Mouse (Mus musculus): ENCODE measurements around the gene Gpr39. TPM values are rescaled to one million over a fixed set of nuclear protein-coding genes. Genes with fewer than 3 reads are reported as not detected.
"Not testable (repeated sequence)": the region's sequence is repeated elsewhere in the genome, so short reads cannot be mapped to it uniquely, and the experiment has no call there.

The Gpr39 gene
- polyA plus RNA-seq (2015; fragmentation: Nextera tagmentation; extraction: Ambion mirVana), result 1.0 and 1.4 TPM in 2 replicates

DNA sequence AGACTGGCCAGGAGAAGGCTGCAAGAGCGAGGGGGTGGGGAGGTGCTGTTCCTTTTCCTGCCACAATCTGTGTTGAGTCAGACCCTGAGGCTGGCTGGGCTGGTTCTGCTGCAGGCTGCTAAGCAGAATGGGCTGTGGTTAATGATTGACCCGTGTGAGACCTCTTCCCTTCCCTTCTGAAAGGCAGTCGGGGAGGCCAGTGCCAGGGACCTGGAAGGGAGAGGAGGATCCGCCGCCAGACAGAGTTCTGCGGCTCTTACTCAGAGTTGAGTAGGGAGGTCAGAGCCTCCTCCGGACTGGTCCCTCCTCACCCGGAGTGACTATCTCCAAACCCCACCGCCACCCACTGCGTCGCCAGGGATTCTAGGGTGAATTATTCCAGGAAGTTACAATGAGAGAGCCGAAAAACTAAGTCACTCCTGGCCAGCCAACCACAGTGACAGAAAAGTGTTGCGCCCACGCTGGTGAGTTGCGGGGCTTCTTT lies at the start of gene Gpr39:
Gene Gpr39, plus strand, starts transcription at position 206 of the 484 bp plus-strand sequence.
- H3K9me3 ChIP-seq (replicated peaks; ENCODE audit: control insufficient read depth, low read length), result no peaks in the 10 kb centered on the region
- H3K4me1 ChIP-seq (ENCODE audit: control insufficient read depth, insufficient read depth, low read length), result peaks cover 12% of the 10 kb centered on the region
- peak; percentile 45 for ATAC-seq (replicated peaks; ENCODE audit: extremely low read depth, insufficient read depth, low FRiP score)
- H3K9ac ChIP-seq (ENCODE audit: low read length), result no peak within 1 kb of the TSS
- H3K27me3 ChIP-seq (ENCODE audit: control insufficient read depth, insufficient read depth, low read length), result no peaks in the 10 kb centered on the region
- H3K36me3 ChIP-seq (ENCODE audit: control insufficient read depth, insufficient read depth), result no peaks in the 10 kb centered on the region
- peak within 1 kb of the TSS; percentile 26 for H3K4me2 ChIP-seq (ENCODE audit: low read depth, low read length)
- peak within 1 kb of the TSS; percentile 10; the same call in 1 of the 2 replicates for H3K4me3 ChIP-seq (ENCODE audit: low read length)
- 35% methylated on average over 15 of the region's 15 CpGs for WGBS
- H3K27ac ChIP-seq (ENCODE audit: low read length), result no peak within 1 kb of the TSS

DNA sequence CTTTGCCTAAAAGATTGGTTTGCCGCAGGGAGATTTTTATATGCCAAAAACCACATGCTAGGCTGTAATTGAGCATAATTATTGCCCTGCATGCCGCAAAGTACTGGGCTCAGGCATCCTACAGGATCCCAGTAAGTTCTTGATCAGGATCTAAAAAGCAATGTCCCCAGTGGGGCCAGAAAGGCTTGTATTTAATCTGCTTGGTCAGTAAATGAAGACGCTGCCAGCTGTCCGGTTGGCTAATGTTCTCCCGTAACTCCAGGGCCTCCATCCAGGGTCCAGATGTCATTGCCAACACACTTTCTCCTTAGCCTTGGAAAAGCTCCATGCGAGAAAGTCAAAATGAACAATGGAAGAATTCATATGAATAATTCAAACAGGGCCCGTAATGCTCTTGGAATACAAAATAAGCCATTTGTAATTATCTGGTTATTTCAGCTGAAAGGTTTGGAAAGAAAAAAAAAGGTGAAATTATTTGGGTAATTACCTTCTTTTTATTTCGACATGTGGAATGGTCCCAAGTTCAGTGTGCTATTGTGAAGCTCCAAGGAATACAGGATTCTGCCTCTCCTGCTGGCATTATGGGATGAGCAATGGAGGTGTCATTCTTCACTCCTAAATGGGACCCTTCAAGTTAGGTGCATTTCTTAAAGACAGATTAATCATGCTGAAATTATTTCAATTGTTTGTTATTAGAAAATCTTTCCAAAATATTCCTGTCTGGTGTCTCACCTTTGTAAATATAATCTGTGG lies 37.1 kb upstream of the Gpr39 start:
- Histone ChIP-seq H3K4me1 (ENCODE audit: control insufficient read depth, insufficient read depth, low read length) (no peaks in the 10 kb centered on the region), H3K4me2 (ENCODE audit: low read depth, low read length) (no peak overlapping the region), H3K9me3 (replicated peaks; ENCODE audit: control insufficient read depth, low read length) (no peaks in the 10 kb centered on the region), H3K4me3 (ENCODE audit: low read length) (no peak overlapping the region), H3K9ac (ENCODE audit: low read length) (no peak overlapping the region), H3K27me3 (ENCODE audit: control insufficient read depth, insufficient read depth, low read length) (no peaks in the 10 kb centered on the region), H3K36me3 (ENCODE audit: control insufficient read depth, insufficient read depth) (no peaks in the 10 kb centered on the region), H3K27ac (ENCODE audit: low read length) (no peak overlapping the region)
- ATAC-seq (replicated peaks; ENCODE audit: extremely low read depth, insufficient read depth, low FRiP score), result no peak
- WGBS, result 84% methylated on average over 8 of the region's 8 CpGs

DNA sequence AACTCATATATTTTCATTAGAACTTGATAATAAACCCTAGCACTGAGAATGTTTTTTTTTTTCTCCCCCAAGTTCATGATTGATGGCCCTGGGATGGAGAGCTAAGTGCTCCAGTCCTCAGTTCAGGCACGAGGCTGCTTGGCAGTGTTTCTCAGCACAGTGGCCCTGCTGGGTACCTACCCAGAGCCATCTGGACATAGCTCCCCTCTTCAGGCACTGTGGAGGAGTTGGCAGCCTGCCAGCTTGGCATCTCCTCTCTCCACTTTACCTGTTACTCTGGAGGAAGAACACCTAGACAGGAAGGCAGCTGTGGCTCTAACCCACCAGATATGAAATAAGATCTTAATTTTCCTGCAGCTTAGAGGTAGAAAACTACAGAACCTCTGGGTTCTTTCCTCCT lies 33.2 kb upstream of the Gpr39 start:
- Histone ChIP-seq H3K9me3 (replicated peaks; ENCODE audit: control insufficient read depth, low read length) (0 out of 2 replicates have a peak, but pooled peaks cover 2% of the 10 kb centered on the region), H3K9ac (ENCODE audit: low read length) (no peak overlapping the region), H3K27ac (ENCODE audit: low read length) (no peak overlapping the region), H3K4me3 (ENCODE audit: low read length) (no peak overlapping the region), H3K27me3 (ENCODE audit: control insufficient read depth, insufficient read depth, low read length) (no peaks in the 10 kb centered on the region), H3K36me3 (ENCODE audit: control insufficient read depth, insufficient read depth) (no peaks in the 10 kb centered on the region), H3K4me2 (ENCODE audit: low read depth, low read length) (no peak overlapping the region), H3K4me1 (ENCODE audit: control insufficient read depth, insufficient read depth, low read length) (no peaks in the 10 kb centered on the region)
- no peak for ATAC-seq (replicated peaks; ENCODE audit: extremely low read depth, insufficient read depth, low FRiP score)
- 28% methylated on average over 1 of the region's 1 CpGs for WGBS

DNA sequence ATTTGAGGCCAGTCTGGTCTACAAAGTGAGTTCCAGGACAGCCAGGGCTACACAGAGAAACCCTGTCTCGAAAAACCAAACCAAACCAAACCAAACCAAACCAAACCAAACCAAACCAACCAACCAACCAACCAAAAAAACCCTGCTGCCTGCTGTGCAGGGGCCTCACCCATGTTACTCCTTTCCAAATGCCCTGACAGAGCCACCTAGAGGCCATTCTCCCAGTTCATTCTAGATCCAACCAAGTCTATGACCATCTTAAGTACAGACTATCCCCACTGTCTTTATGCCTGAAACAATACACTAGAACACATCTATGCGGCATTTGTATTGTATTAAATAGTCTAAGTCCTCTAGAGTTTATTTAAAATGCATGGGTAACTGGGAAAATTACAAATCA lies 30.0 kb upstream of the Gpr39 start:
- H3K36me3 ChIP-seq (ENCODE audit: control insufficient read depth, insufficient read depth); H3K27ac ChIP-seq (ENCODE audit: low read length); H3K4me1 ChIP-seq (ENCODE audit: control insufficient read depth, insufficient read depth, low read length); H3K9ac ChIP-seq (ENCODE audit: low read length); H3K27me3 ChIP-seq (ENCODE audit: control insufficient read depth, insufficient read depth, low read length); ATAC-seq (replicated peaks; ENCODE audit: extremely low read depth, insufficient read depth, low FRiP score); H3K9me3 ChIP-seq (replicated peaks; ENCODE audit: control insufficient read depth, low read length); H3K4me2 ChIP-seq (ENCODE audit: low read depth, low read length); H3K4me3 ChIP-seq (ENCODE audit: low read length): not testable (repeated sequence)
- 83% methylated on average over 2 of the region's 2 CpGs for WGBS

DNA sequence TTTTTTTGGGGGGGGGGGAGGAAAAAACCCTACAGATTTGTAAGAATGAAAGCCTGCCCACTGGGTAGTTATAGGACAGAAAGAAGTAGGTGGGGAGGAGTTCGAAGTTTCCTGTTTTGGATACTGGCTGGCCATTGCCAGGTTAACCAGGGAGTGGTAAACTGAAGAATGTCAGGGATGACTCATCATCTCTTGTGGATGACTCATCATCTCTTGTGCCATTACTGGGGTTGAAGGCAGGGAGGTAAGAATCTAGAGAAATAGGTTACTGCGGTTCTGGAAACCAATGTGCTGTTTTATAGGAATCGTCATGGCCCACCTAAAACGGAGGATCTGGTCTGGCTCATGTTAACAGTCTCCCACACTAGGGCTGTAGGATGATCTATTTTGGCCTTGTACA lies 28.8 kb upstream of the Gpr39 start:
- Histone ChIP-seq H3K4me3 (ENCODE audit: low read length) (no peak overlapping the region), H3K27me3 (ENCODE audit: control insufficient read depth, insufficient read depth, low read length) (no peaks in the 10 kb centered on the region), H3K4me2 (ENCODE audit: low read depth, low read length) (no peak overlapping the region), H3K36me3 (ENCODE audit: control insufficient read depth, insufficient read depth) (no peaks in the 10 kb centered on the region), H3K27ac (ENCODE audit: low read length) (no peak overlapping the region), H3K4me1 (ENCODE audit: control insufficient read depth, insufficient read depth, low read length) (peaks cover 4% of the 10 kb centered on the region), H3K9ac (ENCODE audit: low read length) (no peak overlapping the region), H3K9me3 (replicated peaks; ENCODE audit: control insufficient read depth, low read length) (peaks cover 4% of the 10 kb centered on the region; the same call in 1 of the 2 replicates)
- WGBS, result 92% methylated on average over 4 of the region's 4 CpGs
- ATAC-seq (replicated peaks; ENCODE audit: extremely low read depth, insufficient read depth, low FRiP score), result no peak

DNA sequence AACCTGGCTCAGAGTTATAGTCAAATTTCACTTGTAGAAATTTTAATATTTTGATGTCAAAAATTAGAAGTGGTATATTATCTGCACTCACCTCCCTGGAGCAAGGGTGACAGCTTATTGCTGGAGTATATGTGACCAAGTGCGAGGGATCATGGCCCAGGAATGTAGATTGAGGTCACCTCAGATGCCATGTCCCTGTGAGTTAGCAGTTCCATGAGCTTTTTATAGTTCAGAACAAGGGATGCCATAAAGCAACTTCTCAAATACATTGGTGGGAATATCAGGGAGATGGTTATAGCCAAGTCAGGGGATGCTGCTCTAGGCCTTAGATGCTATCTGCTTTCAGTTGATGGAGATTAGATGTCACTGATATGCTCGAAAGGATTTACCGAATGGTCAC lies 27.7 kb upstream of the Gpr39 start:
- Histone ChIP-seq H3K27ac (ENCODE audit: low read length) (no peak overlapping the region), H3K9me3 (replicated peaks; ENCODE audit: control insufficient read depth, low read length) (peaks cover 4% of the 10 kb centered on the region; the same call in 1 of the 2 replicates), H3K27me3 (ENCODE audit: control insufficient read depth, insufficient read depth, low read length) (no peaks in the 10 kb centered on the region), H3K4me3 (ENCODE audit: low read length) (no peak overlapping the region), H3K4me2 (ENCODE audit: low read depth, low read length) (no peak overlapping the region), H3K4me1 (ENCODE audit: control insufficient read depth, insufficient read depth, low read length) (peaks cover 8% of the 10 kb centered on the region), H3K36me3 (ENCODE audit: control insufficient read depth, insufficient read depth) (no peaks in the 10 kb centered on the region), H3K9ac (ENCODE audit: low read length) (no peak overlapping the region)
- ATAC-seq (replicated peaks; ENCODE audit: extremely low read depth, insufficient read depth, low FRiP score), result no peak
- 68% methylated on average over 3 of the region's 3 CpGs for WGBS

DNA sequence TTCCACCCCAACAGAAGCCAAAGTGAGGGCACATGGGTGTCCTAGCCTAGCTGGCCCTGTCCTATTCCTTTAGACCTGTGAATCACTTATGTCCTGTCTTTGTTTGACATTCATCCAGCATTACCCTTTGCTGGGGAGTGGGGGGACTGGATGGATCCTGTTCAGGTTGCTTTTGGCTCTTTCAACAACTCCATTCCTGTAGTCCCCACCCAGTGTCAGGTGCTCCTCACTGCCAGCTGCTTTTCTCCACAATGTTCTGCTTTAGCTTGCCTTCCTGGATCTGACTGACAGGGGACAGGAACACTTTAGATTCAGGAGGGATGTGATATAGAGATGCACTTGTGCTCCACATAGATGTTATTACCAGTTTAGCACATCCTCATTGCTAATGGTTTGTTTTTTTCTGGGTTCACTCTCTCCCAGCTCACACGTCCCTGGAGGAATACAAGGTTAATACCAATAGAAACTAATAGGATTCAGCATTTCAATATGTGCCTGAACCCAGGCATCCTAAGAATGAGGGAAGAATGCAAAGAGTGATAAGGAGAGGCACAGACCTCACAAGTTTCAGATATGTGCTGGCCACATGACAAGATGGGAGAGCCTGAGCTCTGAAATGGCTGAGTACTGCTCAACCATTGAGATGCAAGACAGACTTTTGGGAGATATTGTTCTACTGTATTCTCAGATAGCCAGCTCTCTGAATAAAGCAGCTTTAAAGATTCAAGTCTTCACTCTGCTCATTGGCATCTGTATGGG lies 23.8 kb upstream of the Gpr39 start:
- Histone ChIP-seq H3K4me1 (ENCODE audit: control insufficient read depth, insufficient read depth, low read length) (peaks cover 8% of the 10 kb centered on the region), H3K4me2 (ENCODE audit: low read depth, low read length) (no peak overlapping the region), H3K9me3 (replicated peaks; ENCODE audit: control insufficient read depth, low read length) (peaks cover 2% of the 10 kb centered on the region; the same call in 1 of the 2 replicates), H3K9ac (ENCODE audit: low read length) (no peak overlapping the region), H3K27ac (ENCODE audit: low read length) (peak overlapping the region; percentile 88), H3K36me3 (ENCODE audit: control insufficient read depth, insufficient read depth) (no peaks in the 10 kb centered on the region), H3K27me3 (ENCODE audit: control insufficient read depth, insufficient read depth, low read length) (no peaks in the 10 kb centered on the region), H3K4me3 (ENCODE audit: low read length) (no peak overlapping the region)
- 36% methylated on average over 1 of the region's 1 CpGs for WGBS
- peak; percentile 83 for ATAC-seq (replicated peaks; ENCODE audit: extremely low read depth, insufficient read depth, low FRiP score)

DNA sequence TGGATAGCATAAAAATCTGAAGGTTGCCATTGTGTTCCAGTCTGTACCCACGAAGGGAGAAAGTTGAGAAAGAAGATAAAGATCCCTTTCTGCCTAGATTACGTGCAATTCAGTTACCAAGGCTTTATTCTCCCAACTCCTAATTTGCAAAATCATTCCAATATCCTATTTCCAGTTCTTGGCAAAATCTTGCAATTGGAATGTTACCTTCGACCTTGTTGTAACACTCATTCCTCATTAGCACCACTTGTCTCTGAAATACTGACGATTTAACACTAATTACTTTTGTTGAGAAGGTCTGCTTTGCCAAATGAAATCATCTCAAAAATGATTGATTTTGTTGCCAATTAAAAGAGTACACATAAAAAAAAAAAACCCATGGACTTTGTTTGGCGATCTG lies 19.4 kb upstream of the Gpr39 start:
- Histone ChIP-seq H3K9me3 (replicated peaks; ENCODE audit: control insufficient read depth, low read length) (0 out of 2 replicates have a peak, but pooled peaks cover 3% of the 10 kb centered on the region), H3K27me3 (ENCODE audit: control insufficient read depth, insufficient read depth, low read length) (no peaks in the 10 kb centered on the region), H3K4me1 (ENCODE audit: control insufficient read depth, insufficient read depth, low read length) (peaks cover 8% of the 10 kb centered on the region), H3K27ac (ENCODE audit: low read length) (no peak overlapping the region), H3K36me3 (ENCODE audit: control insufficient read depth, insufficient read depth) (no peaks in the 10 kb centered on the region; the same call in 1 of the 2 replicates), H3K9ac (ENCODE audit: low read length) (no peak overlapping the region), H3K4me2 (ENCODE audit: low read depth, low read length) (no peak overlapping the region), H3K4me3 (ENCODE audit: low read length) (no peak overlapping the region)
- 80% methylated on average over 5 of the region's 5 CpGs for WGBS
- no peak for ATAC-seq (replicated peaks; ENCODE audit: extremely low read depth, insufficient read depth, low FRiP score)

DNA sequence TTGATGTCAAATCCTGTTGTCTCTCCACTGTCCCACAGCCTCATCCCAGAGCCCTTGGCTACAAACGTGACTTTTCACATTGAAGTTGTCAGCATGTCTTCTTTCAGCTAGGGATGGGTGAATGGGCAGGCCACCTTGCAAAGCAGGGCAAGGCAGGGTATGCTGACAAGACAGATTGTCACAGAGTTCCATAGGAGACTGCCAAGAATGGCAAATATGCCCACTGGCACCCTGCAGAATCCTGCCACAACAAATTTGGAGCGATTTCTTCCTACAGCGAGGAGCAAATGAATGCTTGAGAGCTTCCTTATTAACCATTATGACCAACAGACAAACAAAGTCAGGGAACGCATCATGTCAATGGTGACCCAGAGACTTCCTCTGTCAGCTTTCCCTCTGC lies 16.6 kb upstream of the Gpr39 start:
- Histone ChIP-seq H3K4me2 (ENCODE audit: low read depth, low read length) (no peak overlapping the region), H3K36me3 (ENCODE audit: control insufficient read depth, insufficient read depth) (no peaks in the 10 kb centered on the region; the same call in 1 of the 2 replicates), H3K4me3 (ENCODE audit: low read length) (no peak overlapping the region), H3K9ac (ENCODE audit: low read length) (no peak overlapping the region), H3K27me3 (ENCODE audit: control insufficient read depth, insufficient read depth, low read length) (no peaks in the 10 kb centered on the region), H3K4me1 (ENCODE audit: control insufficient read depth, insufficient read depth, low read length) (peaks cover 9% of the 10 kb centered on the region), H3K27ac (ENCODE audit: low read length) (no peak overlapping the region), H3K9me3 (replicated peaks; ENCODE audit: control insufficient read depth, low read length) (0 out of 2 replicates have a peak, but pooled peaks cover 3% of the 10 kb centered on the region)
- no peak for ATAC-seq (replicated peaks; ENCODE audit: extremely low read depth, insufficient read depth, low FRiP score)
- WGBS, result 77% methylated on average over 4 of the region's 4 CpGs
